Mouse (Mus musculus): ENCODE measurements around the gene 4933411K16Rik. TPM values are rescaled to one million over a fixed set of nuclear protein-coding genes. Genes with fewer than 3 reads are reported as not detected.

4933411K16Rik gene
- polyA plus RNA-seq, 1 experiment from 2014 or later = not detected

DNA sequence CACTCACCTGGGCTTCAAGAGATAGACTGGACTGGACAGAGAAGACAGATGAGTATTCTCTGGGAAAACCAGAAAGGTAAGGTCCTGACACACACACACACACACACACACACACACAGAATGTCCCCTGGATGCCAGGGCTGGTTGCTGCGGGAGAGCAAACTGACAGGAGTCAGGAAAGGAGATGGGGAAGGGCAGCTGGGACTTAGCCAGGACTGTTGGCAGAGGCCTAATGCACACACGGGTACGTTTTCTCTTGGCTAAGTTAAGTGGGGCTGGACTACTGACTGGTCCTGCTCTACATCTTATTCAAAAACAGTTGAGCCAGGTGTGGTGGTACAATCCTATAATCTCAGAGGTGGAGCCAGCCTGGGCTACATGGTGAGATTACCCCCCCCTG is 15.7 kb upstream of the 4933411K16Rik start:
- Histone ChIP-seq H3K9ac (no peak overlapping the region), H3K27ac (no peak overlapping the region), H3K36me3 (ENCODE audit: poor library complexity, severe bottlenecking) (0 out of 2 replicates have a peak, but pooled peaks cover 4% of the 10 kb centered on the region), H3K4me3 (no peak overlapping the region), H3K27me3 (peaks cover 7% of the 10 kb centered on the region; the same call in 1 of the 2 replicates), H3K9me3 (replicated peaks) (no peaks in the 10 kb centered on the region), H3K4me1 (peaks cover 6% of the 10 kb centered on the region; the same call in 1 of the 2 replicates), H3K4me2 (no peak overlapping the region)
- no peak for ATAC-seq
- 81% methylated on average over 3 of the region's 3 CpGs for WGBS

- Histone ChIP-seq H3K27me3 (peaks cover 7% of the 10 kb centered on the region; the same call in 1 of the 2 replicates), H3K27ac (no peak overlapping the region), H3K9ac (no peak overlapping the region), H3K9me3 (replicated peaks) (no peaks in the 10 kb centered on the region), H3K4me3 (no peak overlapping the region), H3K36me3 (ENCODE audit: poor library complexity, severe bottlenecking) (0 out of 2 replicates have a peak, but pooled peaks cover 4% of the 10 kb centered on the region), H3K4me1 (peaks cover 6% of the 10 kb centered on the region; the same call in 1 of the 2 replicates), H3K4me2 (no peak overlapping the region)
- 86% methylated on average over 11 of the region's 11 CpGs for WGBS
- no peak for ATAC-seq
These were observed 14.8 kb upstream of the 4933411K16Rik start for GRCm38 (mm10) chr19:42037167-42037702.

GRCm38 (mm10) chr19:42038310-42038709 is 13.7 kb upstream of the 4933411K16Rik start:
- H3K4me2 ChIP-seq = no peak overlapping the region
- H3K9me3 ChIP-seq (replicated peaks) = no peaks in the 10 kb centered on the region
- 95% methylated on average over 12 of the region's 12 CpGs for WGBS
- no peak for ATAC-seq
- H3K4me1 ChIP-seq = peaks cover 6% of the 10 kb centered on the region; the same call in 1 of the 2 replicates
- H3K36me3 ChIP-seq (ENCODE audit: poor library complexity, severe bottlenecking) = 0 out of 2 replicates have a peak, but pooled peaks cover 4% of the 10 kb centered on the region
- H3K9ac ChIP-seq = no peak overlapping the region
- no peak overlapping the region for H3K27ac ChIP-seq
- peaks cover 7% of the 10 kb centered on the region; the same call in 1 of the 2 replicates for H3K27me3 ChIP-seq
- no peak overlapping the region for H3K4me3 ChIP-seq

DNA sequence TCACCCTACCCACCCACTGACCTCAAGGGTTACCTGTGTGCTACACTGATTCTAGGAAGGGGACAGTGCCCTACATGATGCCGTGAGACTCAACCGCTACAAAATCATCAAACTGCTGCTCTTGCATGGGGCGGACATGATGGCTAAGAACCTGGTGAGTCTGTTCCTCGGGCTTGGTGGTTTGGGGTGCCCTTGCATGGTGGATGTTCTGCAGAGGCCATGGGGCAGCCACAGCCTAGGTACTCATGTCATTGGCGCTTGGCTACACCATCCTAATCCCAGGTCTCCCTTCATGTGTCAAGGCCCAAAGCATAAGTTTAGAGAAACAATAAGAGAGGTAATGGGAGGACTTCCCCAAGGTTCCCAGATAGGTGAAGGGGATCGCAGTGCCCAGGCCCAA is 8.1 kb upstream of the 4933411K16Rik start:
- Histone ChIP-seq H3K9me3 (replicated peaks) (no peaks in the 10 kb centered on the region), H3K4me2 (no peak overlapping the region), H3K36me3 (ENCODE audit: poor library complexity, severe bottlenecking) (no peaks in the 10 kb centered on the region), H3K27ac (no peak overlapping the region), H3K4me3 (no peak overlapping the region), H3K27me3 (peaks cover 7% of the 10 kb centered on the region; the same call in 1 of the 2 replicates), H3K4me1 (peaks cover 4% of the 10 kb centered on the region; the same call in 1 of the 2 replicates), H3K9ac (no peak overlapping the region)
- ATAC-seq = no peak
- WGBS = 95% methylated on average over 6 of the region's 6 CpGs

DNA sequence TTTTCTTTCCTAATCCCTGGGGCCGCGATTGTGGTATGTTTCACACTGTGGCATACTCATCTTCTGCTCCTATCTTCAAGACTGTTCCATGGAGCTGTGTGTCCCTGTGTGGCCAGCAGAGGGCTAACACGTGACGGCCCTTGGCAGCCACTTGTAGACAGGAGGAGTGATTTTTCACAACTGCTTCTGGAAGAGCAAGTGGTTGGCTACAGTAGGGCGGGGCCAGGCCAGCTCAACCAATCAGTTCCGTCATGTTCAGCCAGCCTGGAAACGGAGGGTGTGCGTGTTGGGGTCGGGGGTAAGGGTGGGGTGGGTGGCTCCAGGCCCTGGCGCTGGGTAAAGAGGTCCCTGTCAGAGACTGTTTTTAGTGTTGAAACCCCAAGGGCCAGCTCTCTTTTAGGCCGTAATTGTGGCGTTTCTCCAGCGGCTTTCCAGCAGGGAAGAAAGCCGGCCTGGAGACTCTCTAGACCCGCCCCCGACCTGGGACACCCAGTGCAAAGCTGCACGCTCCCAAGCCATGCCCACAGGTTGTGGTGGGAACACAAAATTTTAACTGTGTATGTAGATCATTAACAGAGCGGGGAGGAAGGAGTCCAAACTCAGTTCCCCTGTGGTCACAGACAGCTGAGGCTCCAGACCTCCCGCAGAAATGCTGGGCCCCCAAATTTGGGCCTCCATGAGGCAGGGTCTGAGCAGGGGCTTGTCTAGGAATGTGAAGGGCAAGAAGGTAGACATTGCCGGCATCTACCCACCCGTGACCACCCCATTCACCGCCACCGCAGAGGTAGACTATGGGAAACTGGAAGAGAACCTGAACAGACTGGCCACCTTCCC is 6.6 kb upstream of the 4933411K16Rik start, which contains the start of gene Hoga1:
TSS of gene Hoga1 (plus strand) at position 342 of the 834 bp plus-strand sequence.
- peak within 1 kb of the TSS; percentile 54 for H3K4me2 ChIP-seq
- H3K4me3 ChIP-seq = peak within 1 kb of the TSS; percentile 22
- no peaks in the 10 kb centered on the region for H3K27me3 ChIP-seq
- peak within 1 kb of the TSS; percentile 47 for H3K9ac ChIP-seq
- no peaks in the 10 kb centered on the region for H3K9me3 ChIP-seq (replicated peaks)
- ATAC-seq = peak; percentile 86
- peaks cover 4% of the 10 kb centered on the region; the same call in 1 of the 2 replicates for H3K4me1 ChIP-seq
- no peaks in the 10 kb centered on the region for H3K36me3 ChIP-seq (ENCODE audit: poor library complexity, severe bottlenecking)
- 28% methylated on average over 23 of the region's 23 CpGs for WGBS
- no peak within 1 kb of the TSS for H3K27ac ChIP-seq

- H3K27me3 ChIP-seq = no peaks in the 10 kb centered on the region
- no peaks in the 10 kb centered on the region for H3K9me3 ChIP-seq (replicated peaks)
- peaks cover 4% of the 10 kb centered on the region; the same call in 1 of the 2 replicates for H3K4me1 ChIP-seq
- no peak overlapping the region for H3K9ac ChIP-seq
- no peak for ATAC-seq
- H3K4me2 ChIP-seq = no peak overlapping the region
- no peaks in the 10 kb centered on the region for H3K36me3 ChIP-seq (ENCODE audit: poor library complexity, severe bottlenecking)
- no peak overlapping the region for H3K27ac ChIP-seq
- no peak overlapping the region for H3K4me3 ChIP-seq
- 76% methylated on average over 1 of the region's 1 CpGs for WGBS
These were observed 1.8 kb upstream of the 4933411K16Rik start for GRCm38 (mm10) chr19:42050251-42050650.

GRCm38 (mm10) chr19:42051351-42051750 is 697 bp upstream of the 4933411K16Rik start:
- H3K9me3 ChIP-seq (replicated peaks) = no peaks in the 10 kb centered on the region
- no peaks in the 10 kb centered on the region for H3K36me3 ChIP-seq (ENCODE audit: poor library complexity, severe bottlenecking)
- H3K27me3 ChIP-seq = no peaks in the 10 kb centered on the region
- ATAC-seq = no peak
- H3K27ac ChIP-seq = no peak overlapping the region
- 88% methylated on average over 3 of the region's 3 CpGs for WGBS
- no peak overlapping the region for H3K4me2 ChIP-seq
- H3K9ac ChIP-seq = no peak overlapping the region
- no peaks in the 10 kb centered on the region for H3K4me1 ChIP-seq
- no peak overlapping the region for H3K4me3 ChIP-seq

- Histone ChIP-seq H3K27me3 (no peaks in the 10 kb centered on the region), H3K27ac (no peak overlapping the region), H3K36me3 (ENCODE audit: poor library complexity, severe bottlenecking) (no peaks in the 10 kb centered on the region), H3K9me3 (replicated peaks) (no peaks in the 10 kb centered on the region), H3K9ac (no peak overlapping the region), H3K4me3 (no peak overlapping the region), H3K4me2 (no peak overlapping the region), H3K4me1 (no peaks in the 10 kb centered on the region)
- ATAC-seq = no peak
- 78% methylated on average over 6 of the region's 6 CpGs for WGBS
These were observed 2.2 kb downstream of the 4933411K16Rik start for GRCm38 (mm10) chr19:42054255-42054654.

GRCm38 (mm10) chr19:42055881-42056280 is 3.8 kb downstream of the 4933411K16Rik start:
- Histone ChIP-seq H3K27ac (no peak overlapping the region), H3K36me3 (ENCODE audit: poor library complexity, severe bottlenecking) (no peaks in the 10 kb centered on the region), H3K27me3 (no peaks in the 10 kb centered on the region), H3K4me3 (no peak overlapping the region), H3K9ac (no peak overlapping the region), H3K4me1 (no peaks in the 10 kb centered on the region), H3K9me3 (replicated peaks) (no peaks in the 10 kb centered on the region), H3K4me2 (no peak overlapping the region)
- 78% methylated on average over 2 of the region's 2 CpGs for WGBS
- no peak for ATAC-seq

DNA sequence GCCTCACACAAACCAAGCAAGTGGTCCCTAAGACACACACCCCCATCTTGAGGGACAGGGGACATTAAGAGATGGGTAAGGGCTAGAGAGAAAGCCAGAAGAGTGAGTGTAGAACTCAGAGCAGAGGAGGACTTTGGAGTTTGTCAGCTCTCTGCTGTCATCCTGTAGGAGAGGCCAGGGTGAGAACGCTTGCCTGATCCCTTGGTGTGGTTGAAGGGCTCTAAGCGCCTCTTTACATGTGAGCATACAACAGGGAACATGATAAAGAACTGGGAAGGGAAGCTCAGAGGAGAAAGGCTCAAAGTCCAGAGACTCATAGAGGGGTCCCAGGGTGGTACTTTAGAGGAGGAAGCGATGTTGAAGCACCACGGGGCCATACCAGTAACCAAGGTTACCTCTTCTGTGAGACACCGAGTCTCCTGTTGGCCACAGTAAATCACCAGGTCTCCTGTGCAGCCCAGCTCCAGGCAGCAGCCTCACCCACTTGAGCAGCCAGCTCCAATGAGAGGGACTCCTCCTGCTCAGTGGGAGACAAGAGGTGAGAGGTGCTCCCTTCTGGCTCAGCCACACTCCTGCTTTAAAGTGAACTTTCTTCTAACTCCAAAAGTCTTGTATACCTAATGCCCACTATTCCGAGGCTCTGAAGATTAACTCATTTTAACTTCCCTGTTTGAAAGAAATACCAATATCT is 4.8 kb downstream of the 4933411K16Rik start:
- WGBS = 89% methylated on average over 6 of the region's 6 CpGs
- H3K27ac ChIP-seq = no peak overlapping the region
- no peak overlapping the region for H3K4me3 ChIP-seq
- no peak for ATAC-seq
- no peak overlapping the region for H3K9ac ChIP-seq
- no peaks in the 10 kb centered on the region for H3K36me3 ChIP-seq (ENCODE audit: poor library complexity, severe bottlenecking)
- no peak overlapping the region for H3K4me2 ChIP-seq
- no peaks in the 10 kb centered on the region for H3K4me1 ChIP-seq
- H3K27me3 ChIP-seq = no peaks in the 10 kb centered on the region
- no peaks in the 10 kb centered on the region for H3K9me3 ChIP-seq (replicated peaks)

DNA sequence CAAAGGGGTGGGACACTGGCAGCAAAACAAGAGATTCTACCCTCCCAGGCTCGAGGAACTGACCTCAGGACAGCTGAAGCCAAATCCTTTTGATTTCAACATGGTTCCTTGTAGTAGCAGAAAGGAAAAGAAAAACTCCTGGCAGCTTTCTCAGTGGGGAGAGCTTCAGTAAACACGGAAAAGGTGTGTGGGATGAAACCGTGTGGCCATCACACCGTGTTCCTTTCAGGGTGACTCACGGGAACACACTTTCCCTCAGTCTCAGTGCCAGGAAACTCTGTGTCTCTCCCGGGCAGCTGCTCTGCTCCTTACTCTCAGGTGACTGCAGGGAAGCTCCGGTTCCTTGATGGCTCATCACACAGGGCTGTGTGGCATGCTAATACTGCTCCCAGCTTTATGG is 6.4 kb downstream of the 4933411K16Rik start:
- Histone ChIP-seq H3K4me3 (no peak overlapping the region), H3K9ac (no peak overlapping the region), H3K9me3 (replicated peaks) (no peaks in the 10 kb centered on the region), H3K36me3 (ENCODE audit: poor library complexity, severe bottlenecking) (no peaks in the 10 kb centered on the region), H3K27ac (no peak overlapping the region), H3K4me1 (no peaks in the 10 kb centered on the region), H3K4me2 (no peak overlapping the region), H3K27me3 (no peaks in the 10 kb centered on the region)
- ATAC-seq = no peak
- WGBS = 79% methylated on average over 7 of the region's 7 CpGs

DNA sequence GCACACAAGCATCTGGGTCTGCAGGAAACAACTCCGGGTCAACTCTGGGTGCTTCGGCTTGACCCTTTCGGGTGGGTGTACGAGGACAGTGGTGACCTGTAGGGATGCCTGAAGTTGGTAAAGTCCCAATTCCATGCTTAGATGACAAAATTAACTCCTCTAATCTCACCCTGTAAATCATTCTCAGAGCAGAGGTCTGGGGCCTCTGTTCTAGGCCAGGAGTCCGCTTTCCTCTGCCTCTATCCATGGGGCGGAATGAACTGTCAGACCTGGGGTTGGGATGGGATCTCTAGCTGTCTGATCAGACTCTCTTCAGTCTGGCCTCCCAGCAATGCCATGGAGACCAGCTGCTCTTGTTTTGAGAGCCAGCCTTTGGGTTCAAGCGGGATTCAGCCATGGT is 9.4 kb downstream of the 4933411K16Rik start:
- no peak for ATAC-seq
- no peak overlapping the region for H3K4me2 ChIP-seq
- H3K27me3 ChIP-seq = no peaks in the 10 kb centered on the region
- H3K9ac ChIP-seq = no peak overlapping the region
- WGBS = 97% methylated on average over 7 of the region's 7 CpGs
- H3K4me1 ChIP-seq = no peaks in the 10 kb centered on the region
- H3K9me3 ChIP-seq (replicated peaks) = no peaks in the 10 kb centered on the region
- no peaks in the 10 kb centered on the region for H3K36me3 ChIP-seq (ENCODE audit: poor library complexity, severe bottlenecking)
- no peak overlapping the region for H3K4me3 ChIP-seq
- no peak overlapping the region for H3K27ac ChIP-seq
